Mouse (Mus musculus): ENCODE results near the gene Zmym3. TPM values are rescaled to one million over a fixed set of nuclear protein-coding genes. Genes with fewer than 3 reads are reported as not detected.

Gene Zmym3
- total RNA-seq (2021): 77.9 and 131 TPM in 2 replicates
- long read RNA-seq, partial matches to known transcripts: 12 of 17 reads
- long read RNA-seq, other reads (novel, unspliced or antisense): 4 of 17 reads

DNA sequence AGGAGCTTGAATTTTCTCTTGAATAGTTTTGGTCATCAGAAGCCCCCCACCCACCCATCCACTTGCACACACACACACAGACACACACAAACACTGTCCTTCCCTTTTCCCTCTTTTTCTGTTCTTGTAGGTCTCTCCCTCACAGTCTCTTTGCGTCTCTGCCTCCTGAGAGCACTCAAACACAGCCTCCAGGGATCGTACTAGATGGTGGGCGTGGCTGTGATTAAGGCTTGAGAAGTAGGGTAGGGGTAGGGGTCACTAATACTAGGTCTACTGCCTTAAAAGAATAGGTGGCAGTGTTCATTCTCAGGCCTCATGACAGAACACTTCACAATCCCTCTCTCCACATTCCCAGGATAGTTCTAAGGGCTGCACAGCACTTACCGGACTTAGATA lies at the start of gene Zmym3:
Zmym3 (minus strand) TSS at position 150 of the 396 bp plus-strand sequence.
- DNase-seq: no peak

DNA sequence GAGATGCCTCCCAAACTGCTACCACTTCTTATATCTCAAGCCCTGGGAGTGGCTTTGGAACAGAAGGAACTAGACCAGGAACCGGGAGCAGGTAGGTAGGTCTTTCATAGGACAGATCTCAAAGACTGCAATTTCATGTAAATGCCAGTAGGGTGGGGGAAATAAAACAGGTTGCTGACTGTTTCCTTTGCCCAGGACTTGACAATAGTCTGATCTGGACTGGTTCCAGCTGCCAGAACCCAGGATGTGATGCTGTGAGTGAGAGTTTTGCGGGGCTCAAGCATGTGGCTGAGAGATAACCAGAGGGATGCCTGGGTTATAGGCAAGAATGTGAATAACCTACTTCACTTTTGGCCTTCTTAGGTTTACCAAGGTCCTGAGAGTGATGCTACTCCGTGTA lies 30.9 kb upstream of the Zmym3 start:
- DNase-seq: no peak

DNA sequence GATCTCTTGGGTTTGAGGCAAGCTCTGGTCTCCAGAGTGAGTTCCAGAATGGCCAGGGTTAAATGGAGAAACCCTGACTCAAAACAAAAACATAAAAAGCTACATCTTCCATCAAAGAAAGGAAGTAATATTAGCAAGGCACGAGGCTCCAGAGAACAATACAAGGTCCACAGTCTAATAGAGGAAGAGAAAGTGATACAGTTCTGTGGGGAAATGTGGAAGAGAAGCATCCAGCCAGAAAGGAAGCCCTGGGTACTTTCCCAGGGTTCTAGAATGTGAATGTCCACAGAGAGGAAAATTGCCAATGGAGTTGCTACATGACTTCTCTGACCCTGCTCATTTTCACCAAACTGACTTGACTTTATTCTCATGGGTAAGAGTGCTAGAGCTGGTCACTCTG lies 30.5 kb upstream of the Zmym3 start:
- DNase-seq: no peak

DNA sequence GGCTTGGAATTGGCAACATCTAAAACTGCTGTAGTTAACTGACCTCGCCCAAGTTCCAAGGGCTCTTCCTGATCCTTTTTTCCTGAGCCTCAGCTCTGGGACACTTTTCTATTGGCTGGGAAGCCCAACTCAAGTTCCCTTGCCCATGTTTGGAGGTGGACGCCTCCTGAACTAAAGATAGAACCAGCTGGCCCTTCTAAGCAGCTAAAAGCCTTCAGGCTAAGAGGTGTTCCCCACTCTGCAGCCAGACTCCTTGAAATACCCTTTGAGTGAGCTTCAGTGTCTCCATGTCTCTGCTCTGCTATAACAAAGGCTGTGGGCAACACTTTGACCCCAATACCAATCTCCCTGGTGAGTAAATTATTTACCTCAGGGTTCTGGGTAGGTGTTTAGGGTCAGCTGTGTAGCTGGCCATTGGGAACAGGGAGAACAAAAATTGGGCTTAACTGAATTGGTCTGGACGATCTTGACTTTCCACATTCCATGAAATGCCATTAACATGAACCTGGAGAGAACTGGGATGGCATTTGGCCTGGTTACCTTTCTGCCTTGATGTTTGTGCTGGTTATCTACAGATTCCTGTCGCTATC lies 28.3 kb upstream of the Zmym3 start, which contains the start of gene Itgb1bp2:
Itgb1bp2 (plus strand) TSS at position 203 of the 590 bp plus-strand sequence.
- no peak for DNase-seq

DNA sequence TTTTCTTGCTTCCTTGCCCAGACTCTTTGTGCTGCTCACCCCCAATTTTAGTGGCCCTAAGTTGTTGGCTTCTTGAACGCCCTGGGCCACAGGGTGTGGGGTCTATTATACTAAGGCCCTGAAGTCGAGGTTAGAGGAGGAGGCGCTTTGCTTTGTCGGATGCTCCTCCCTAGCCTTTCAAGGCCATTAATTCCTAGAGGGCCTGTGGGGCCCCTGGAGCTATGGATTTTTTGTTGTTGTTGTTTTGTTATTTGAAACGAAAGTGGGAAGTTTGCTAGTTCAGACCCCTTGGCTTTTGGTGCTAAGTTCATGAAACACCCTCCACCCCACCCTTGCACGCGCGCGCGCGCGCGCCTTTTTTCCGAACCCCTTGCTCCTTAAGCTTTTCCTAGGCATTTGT lies 9.3 kb upstream of the Zmym3 start:
- no peak for DNase-seq

DNA sequence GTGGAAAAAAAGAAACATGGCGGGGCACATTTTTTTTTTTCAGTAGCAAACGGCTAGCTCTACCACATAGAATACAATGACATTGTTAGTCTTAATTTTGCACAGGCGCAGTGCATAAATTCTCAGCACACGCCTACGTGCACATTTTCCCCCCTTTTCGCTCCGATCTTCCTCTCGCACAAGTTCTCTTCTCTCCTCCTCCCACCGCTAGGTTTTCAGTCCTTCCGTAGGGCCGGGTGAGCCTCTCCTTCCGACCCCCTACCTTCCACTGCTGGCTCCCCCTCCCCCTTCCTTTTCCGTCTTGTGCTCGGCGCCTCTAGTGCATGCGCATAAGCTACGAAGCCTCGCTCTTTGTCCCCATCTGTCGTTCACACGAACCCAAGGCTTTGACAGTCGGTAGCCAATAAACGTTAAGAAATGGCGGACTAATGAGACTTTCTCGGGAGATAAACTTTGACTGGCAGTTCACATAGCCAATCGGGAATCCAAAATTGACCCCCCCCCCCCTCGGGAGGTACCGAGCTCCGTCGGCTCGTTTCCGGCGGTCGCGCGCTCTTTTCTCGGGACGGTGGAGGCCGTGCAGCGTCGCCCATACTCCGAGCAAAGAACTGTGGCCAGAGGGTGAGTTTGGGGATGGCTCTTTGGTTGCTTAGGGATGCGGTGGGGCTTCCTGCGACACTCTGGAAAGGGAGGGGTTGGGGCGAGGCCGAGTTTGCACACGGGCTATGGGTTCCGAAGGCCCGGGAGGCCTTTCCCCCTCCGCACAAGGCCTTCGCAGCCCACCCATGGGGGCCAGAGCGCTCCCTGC lies 8.7 kb upstream of the Zmym3 start, which contains the start of gene Nono:
Nono (plus strand) TSS at position 177 of the 808 bp plus-strand sequence.
- peak; percentile 70 for DNase-seq

DNA sequence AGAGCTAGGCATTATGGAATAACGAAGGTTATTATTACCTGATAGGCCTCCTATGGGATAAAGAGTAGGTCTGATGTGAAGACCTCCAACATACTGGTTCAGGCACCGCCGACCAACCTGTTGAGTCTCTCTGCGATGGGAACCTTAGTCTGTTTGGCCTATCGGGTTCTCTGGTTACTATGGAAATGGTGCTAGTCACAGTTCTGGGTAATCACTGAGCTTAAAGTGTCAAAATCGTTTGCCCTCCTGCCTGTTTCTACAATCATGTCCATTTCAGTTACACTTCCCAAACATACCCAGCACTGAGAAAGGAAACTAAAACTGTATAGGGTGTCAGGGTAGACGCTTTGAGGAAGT lies 8.1 kb upstream of the Zmym3 start:
- no peak for DNase-seq

DNA sequence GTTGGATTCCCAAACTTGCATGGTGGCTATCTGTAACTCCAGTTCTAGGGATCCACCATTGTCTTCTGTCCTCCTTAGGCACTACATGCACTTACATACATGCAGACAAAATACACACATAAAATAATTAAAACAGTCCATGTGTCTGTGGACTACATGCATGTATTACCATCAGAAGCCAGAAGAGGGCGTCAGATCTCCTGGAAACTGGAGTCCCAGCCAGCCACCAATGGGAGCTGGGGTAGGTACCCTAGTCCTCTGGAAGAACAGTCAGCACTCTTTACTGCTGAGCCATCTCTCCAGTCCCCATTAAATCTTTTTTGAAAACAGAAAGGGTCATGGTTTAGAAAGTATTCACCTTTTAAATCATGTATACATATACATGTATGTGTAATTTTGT lies 7.1 kb upstream of the Zmym3 start:
- DNase-seq: no peak

DNA sequence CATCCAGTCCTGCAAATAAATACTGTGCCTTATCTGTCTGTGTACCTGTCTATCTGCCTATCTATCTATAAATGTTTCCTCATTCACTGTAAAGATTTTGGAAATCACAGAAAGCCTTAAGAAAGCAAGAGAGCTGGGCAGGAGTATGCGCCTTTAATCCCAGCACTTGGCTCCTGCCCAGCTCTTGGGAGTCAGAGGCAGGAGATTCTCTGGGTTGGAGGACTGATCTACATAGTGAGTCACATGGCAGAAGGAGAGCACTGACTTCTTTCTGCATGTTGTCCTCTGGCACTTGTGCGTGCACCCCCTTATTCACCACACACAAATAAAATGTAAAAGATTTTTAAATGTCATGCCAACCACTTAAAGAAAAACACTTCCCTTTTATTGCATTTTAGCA lies 2.8 kb upstream of the Zmym3 start:
- peak; percentile 47 for DNase-seq

DNA sequence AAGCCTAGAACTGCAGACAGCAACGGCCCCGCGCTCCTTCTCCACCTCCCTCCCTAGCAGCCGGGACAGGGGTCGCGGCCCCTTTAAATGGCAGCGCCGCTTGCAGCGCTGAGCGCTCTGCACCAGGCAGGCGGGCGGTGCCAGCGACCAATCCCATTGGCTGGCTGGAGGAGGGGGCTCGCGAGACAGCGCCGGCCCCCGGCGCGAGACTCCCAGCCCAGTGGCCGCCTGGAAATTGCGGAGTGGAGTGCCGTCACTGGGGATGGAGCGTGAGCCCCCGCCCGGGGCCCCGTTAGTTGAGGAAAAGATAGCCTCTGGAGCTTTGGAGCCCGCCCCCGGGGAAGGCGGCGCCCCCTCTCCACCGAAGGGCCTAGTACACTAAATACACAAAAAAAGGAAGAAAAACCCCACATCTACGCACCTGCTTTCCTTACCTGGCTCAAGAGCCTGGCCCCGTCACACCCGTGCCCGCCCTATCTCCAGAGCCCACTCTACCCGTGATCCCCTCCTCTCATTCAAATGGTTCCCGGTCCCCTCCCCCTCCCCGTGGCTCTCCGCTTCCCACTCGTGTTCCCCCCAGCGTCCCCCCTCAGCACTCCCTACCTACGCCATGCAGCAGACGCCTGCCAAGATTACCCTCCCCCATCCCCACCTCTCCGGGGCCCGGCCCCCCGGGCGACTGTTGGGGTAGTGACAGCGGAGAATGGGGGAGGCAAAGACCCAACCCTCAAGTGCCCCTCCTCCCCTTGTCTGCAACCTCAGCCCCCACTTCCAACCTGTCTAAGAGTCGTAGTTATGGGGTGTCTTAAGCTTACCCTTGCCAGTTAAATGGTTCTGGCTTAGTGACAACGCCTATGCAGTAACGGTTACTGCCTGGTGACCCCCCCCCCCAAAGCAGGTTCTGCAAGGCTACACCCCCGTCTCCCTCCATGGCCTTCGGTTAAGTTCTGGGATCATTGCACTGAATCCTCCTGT lies 637 bp downstream of the Zmym3 start:
- peak; percentile 85 for DNase-seq

DNA sequence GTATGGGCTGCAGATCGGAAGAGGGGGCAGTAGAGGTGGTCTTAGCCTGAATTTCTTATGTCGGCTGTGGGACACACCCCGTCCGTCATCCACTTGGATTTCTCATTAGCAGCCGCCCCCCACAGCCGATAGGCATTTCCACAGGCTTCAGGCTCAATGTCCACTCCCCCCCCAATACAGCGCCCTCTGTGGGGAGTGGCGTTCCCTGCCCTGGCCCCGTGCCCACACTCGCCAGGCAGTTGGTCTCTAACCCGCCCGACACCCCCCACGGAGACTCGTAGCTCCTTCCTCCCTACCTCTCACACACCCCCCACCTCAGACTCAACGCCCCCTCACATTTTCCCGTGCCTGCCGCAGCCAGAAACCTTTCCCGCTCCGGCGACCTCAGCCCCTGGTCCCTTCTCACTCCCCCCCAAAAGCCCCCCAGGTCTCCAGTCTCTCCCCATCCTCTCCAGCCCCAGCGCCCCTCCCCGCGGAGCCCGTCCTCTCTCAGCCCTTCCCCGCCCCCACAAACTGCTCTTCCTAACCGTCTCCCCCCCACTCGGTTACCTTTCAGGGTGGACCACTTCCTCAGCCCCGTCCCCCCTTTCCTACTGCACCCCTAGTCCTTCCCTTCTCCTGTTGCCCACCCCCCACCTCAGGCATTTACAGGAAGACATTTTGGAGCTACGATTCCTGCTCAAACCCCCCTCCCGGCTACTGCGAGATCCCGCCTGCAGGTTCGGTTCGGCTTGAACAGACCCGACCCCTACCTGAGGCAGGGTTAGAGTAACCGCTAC lies 1.5 kb downstream of the Zmym3 start:
- DNase-seq: peak; percentile 63

DNA sequence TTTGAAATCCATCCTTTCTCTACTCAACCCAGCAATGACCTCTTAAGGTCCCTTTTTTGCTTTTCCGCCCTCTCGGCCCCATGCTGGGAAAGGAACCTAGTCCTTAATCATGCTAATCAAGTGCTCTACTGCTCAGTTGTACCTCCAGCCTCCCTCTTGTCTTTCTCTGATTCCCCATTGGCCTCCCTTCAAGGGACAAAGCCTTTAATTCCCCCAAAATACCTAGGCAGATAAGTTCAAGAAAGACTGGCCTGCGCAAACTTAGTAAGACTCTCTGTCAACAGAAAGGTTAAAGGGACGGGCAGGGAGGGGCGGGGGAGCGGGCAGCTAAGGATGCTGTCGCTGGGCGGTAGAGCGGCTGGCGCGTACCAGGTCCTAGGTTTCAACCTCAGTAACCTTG lies 24.2 kb downstream of the Zmym3 start:
- no peak for DNase-seq

DNA sequence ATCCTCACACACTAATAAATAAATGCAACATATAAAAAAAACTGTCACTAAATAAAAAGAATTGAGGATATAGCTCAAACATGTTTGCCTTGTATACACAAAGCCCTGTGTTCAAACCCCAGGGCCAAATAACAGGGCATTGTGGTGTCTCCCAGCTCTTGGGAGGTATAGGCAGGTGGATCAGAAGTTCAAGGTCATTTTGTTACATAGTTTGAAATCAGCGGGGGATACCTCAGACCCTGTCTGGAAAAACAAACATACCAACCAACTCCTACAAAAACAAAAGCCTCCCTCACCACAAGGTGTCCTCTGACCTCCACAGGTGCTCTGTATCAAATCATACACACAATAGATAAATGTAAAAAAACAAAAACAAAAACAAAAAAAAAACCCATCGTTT lies 26.3 kb downstream of the Zmym3 start:
- DNase-seq: no peak

DNA sequence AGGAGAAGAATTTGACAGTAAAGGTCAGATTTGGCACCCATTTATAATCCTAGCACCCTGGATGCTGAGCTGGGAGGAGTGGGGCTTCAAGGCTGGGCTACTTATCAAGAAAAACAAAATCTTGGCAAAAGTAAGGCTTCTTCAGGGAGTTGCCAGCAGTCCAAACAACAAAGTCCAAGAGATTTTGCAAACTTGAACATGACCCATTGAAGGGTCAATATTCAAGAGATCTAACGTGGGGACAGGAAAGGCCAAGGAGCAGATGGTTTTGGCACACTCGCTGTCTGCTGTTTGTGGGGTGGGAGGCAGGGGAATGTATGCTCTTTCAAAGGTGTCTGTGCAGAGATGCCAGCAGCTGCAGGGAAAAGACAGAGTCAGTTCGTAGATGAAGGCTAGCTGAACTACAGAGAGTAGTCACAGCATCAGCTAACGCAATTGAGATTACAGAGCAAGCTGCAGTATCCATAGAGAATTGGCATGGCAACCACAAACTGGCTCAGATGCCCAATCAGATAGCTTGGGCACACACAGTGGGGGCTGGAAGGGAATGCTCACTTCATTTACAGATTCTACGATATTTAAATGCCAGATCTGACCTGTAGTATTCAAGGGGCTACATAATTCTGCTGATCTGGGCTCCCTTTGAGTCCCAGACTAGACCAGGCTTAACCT lies 31.6 kb downstream of the Zmym3 start:
- no peak for DNase-seq

DNA sequence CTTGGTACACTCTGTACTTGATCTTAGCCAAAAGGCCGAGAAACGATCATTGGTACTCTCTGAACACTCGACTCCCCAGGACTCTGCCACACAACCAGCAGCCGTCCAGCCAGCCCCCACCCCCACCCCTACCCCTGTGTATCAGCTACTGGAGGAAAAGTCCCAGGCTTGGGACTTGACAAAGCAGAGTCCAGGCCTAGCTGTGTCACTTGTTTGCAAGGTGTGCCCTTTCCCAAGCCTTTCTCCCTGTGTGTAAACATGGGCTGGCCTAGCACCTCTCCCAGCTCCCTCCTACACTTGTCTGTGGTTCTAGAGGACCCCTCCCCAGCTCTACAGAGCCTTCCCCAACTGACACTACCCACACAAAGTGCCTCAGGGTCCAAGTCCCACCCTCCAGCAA lies 34.4 kb downstream of the Zmym3 start:
- DNase-seq: no peak

DNA sequence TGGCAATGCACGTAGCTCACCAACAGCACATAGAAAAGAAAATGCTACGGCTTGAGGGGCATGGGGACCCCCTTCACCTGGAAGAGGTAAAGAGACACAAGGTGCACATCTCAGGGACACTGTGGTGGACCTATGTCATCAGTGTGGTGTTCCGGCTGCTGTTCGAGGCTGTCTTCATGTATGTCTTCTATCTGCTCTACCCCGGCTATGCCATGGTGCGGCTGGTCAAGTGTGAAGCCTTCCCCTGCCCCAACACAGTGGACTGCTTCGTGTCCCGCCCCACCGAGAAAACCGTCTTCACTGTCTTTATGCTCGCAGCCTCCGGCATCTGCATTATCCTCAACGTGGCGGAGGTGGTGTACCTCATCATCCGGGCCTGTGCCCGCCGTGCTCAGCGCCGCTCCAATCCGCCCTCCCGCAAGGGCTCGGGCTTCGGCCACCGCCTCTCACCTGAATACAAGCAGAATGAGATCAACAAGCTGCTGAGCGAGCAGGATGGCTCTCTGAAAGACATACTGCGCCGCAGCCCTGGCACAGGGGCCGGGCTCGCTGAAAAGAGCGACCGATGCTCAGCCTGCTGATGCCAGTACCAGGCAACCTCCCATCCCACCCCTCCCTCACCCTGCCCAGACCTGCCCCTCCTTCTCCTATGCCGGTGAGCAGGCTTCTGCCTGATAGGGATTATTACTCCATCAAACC lies 36.1 kb downstream of the Zmym3 start:
- DNase-seq: no peak

DNA sequence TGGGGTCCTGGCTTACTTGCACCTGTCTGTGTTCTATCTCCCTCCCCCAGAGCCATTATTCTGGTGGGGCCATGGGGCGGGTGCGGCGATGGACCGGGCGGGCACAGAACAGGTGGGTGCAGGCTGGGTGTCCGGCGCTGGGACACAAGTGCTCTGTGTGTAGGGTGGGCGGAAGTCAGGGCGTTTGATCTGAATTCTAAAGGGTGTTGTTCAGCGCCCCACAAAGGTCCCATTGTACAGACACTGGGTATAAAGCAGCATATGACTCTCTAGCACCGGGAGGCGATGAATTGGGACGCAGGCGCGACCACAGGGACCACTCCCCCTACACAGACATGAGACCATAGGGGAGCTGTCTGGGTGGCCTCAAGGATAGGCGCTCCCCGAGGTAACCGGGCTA lies 37.2 kb downstream of the Zmym3 start:
- DNase-seq: no peak

DNA sequence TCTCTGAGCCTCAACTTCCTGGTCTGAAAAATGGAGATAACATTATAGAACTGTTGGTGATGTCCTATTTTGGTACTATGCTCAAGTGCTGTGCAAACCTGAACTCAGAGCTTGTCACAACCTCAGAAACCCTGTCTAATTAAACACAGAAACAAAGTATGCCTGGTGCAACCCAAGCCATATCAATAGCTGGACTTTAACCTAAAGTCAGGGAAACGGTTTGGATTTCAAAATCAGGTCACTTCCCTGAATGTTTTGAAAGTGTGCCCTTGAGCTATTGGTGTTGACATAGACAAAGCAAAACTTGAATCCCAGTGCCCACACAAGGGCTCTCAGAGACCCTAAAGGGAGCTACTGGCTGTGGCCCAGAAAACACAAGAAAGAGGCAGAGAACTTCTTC lies 40.9 kb downstream of the Zmym3 start:
- DNase-seq: no peak

DNA sequence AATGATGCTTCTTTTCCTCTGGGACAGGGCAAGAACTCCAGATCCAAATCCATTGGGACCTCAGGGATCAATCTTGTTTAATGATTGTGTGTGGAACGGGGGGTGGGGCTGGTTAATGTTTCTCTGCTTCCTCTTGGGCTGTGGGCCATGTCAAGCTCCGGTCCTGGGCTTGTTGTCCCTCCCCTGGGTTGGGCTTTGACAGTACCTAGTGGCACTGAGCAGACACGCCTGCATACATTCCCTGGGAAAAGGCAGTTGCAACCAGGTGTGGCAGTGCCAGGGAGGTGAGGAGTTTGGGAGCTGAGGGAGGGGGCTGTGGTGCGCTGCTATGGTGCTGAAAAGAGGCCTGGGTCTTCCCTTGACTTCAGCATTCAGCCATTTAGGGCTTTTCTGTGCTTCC lies 43.6 kb downstream of the Zmym3 start:
- DNase-seq: no peak

DNA sequence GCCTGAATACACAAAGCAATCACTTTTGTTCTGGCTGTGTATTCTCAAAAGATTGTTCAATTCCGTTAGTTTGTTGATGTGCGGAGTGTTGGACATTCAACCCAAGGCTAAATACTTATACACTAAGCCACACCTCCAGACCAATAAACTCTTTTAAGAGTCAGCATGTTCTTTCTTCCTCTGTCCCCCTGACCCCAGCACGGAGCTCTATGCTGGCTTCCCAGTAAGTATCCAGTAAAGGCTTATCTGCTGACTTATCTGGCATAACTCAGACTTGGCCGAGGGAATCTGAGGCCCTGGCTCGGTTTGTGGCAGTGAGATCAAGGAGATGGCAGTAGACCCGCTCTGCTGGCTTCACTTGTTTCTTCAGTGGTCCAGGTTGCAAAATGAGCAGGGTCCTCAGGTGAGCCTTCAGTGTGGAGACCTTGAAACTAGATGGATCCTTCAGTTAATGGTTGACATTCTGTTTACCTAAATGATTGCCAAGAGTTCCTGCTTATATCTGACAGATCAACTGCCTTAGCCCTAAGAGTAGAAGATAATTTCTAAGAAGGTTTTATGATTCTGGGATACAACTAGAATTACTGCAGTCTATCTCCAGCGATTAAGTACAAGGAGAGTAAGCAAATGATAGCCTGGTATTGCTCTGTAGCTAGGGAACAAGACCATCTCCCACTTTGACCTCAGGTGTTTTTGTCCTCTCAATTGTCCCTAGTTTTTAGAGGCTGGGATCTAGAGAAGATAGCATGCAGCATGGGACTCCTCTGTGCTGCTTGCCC lies 44.3 kb downstream of the Zmym3 start, which contains the start of gene Gjb1:
Gjb1 (plus strand) TSS at position 189 of the 779 bp plus-strand sequence.
- DNase-seq: no peak
